Mouse (Mus musculus): ENCODE measurements around the gene Psmd7.

GRCm38 (mm10) chr8:107587429-107587994 is 752 bp downstream of the Psmd7 start:
- no peak for TF ChIP-seq CTCF (IDR thresholded peaks at IDR 0.05; ENCODE audit: borderline replicate concordance, control insufficient read depth, extremely low read depth, insufficient read depth, low read length, poor library complexity)
- no peak for TF ChIP-seq POLR2A (IDR thresholded peaks at IDR 0.05; ENCODE audit: control insufficient read depth, extremely low read depth, insufficient read depth, low read length, poor library complexity)
